Mouse (Mus musculus) Patski (cell line): Measurements from ENCODE around the gene Hist1h4f. TPM values are rescaled to one million over a fixed set of nuclear protein-coding genes. Genes with fewer than 3 reads are reported as not detected.
"Not testable (repeated sequence)": the region's sequence is repeated elsewhere in the genome, so short reads cannot be mapped to it uniquely, and the experiment has no call there.

Source experiments
- ATAC-seq: fragments of 100-300 bp; one replicate; pipeline ENCODE4 v1.8.0; 2021
- CTCF ChIA-PET: fragments of 350-600 bp; sonication (Branson Sonifier 250); formaldehyde crosslinking; loops from one replicate; lab custom pipeline; 2022; ENCODE audit warnings: inconsistent platforms; lab: Charles Lee
- POLR2A ChIA-PET: fragments of 350-600 bp; sonication (Branson Sonifier 250); formaldehyde crosslinking; loops from one replicate; lab custom pipeline; 2022; ENCODE audit warnings: antibody characterized with exemption, inconsistent platforms; lab: Charles Lee
- DNase-seq: peaks from one replicate; pipeline ENCODE4 v3.0.0-alpha.2; 2011; ENCODE audit warnings: low read depth, low spot score
- H3K27me3 ChIP-seq: fragments of 371-371 bp; one replicate; pipeline ENCODE4 v1.5.1; 2021
- CTCF ChIP-seq: fragments of 100-300 bp; IDR thresholded peaks from one replicate; pipeline ENCODE4 v1.5.1; 2021
- in situ Hi-C: fragments of 300-500 bp; cut with MboI; formaldehyde crosslinking; loops from 3 replicates; pipeline ENCODE4 v1.11.1; 2018; ENCODE audit warnings: low pct_unique_long_range_greater_than_20kb, mixed read lengths
- polyA plus RNA-seq: library from polyadenylated mRNA; unstranded; gene quantifications from one replicate; pipeline ENCODE4 v1.2.3, GENCODE M21; 2021

The Hist1h4f gene
- polyA plus RNA-seq, 1 experiment from 2014 or later = not detected

- in situ Hi-C loops = loop anchor here (5.0 to 10.0 kb wide), 3 partner anchors 63 to 1820 kb away; partner anchors contain the start of genes Hist1h2ag, Hist1h2ai, Hist1h2bj and Hist1h2bl
- ChIA-PET CTCF (interaction anchor here (1.1 to 1.6 kb wide), 2 partner anchors 9 to 20 kb away, joined by 4 to 6 read pairs; partner anchors contain the start of gene Hist1h2bh), POLR2A (interaction anchor here (0.6 kb wide), 1 partner anchor 48 kb away, joined by 3 read pairs; no protein-coding TSS in a partner anchor)
- no peaks in the 10 kb centered on the region for H3K27me3 ChIP-seq
- ATAC-seq (peak; percentile 19), DNase-seq (no peak)
- TF ChIP-seq CTCF = no peak
Observed at GRCm38 (mm10) chr13:23534368-23535131, 16.9 kb downstream of the Hist1h4f start.

GRCm38 (mm10) chr13:23533560-23534367 is 17.7 kb downstream of the Hist1h4f start, which contains the start of gene Hist1h2af:
Gene Hist1h2af (plus strand): TSS chr13:23533906.
- ChIA-PET POLR2A (interaction anchor here (0.7 kb wide), 1 partner anchor 57 kb away, joined by 3 read pairs; no protein-coding TSS in a partner anchor), CTCF (interaction anchor here (1.1 to 1.6 kb wide), 2 partner anchors 9 to 20 kb away, joined by 4 to 6 read pairs; partner anchors contain the start of gene Hist1h2bh)
- ATAC-seq = peak; percentile 52
- H3K27me3 ChIP-seq, DNase-seq: not testable (repeated sequence)
- in situ Hi-C loops = loop anchor here (5.0 to 10.0 kb wide), 3 partner anchors 64 to 1819 kb away; partner anchors contain the start of genes Hist1h2ag, Hist1h2ai, Hist1h2bj and Hist1h2bl

- no peak for ATAC-seq
- CTCF ChIA-PET = no interaction called here
- in situ Hi-C loops = loop anchor here (5.0 to 10.0 kb wide), 3 partner anchors 65 to 1818 kb away; partner anchors contain the start of genes Hist1h2ag, Hist1h2ai, Hist1h2bj and Hist1h2bl
- H3K27me3 ChIP-seq = no peaks in the 10 kb centered on the region
- POLR2A ChIA-PET = interaction anchor here (0.6 kb wide), 1 partner anchor 1794 kb away, joined by 3 read pairs; no protein-coding TSS in a partner anchor
- TF ChIP-seq CTCF = no peak
- no peak for DNase-seq
Observed at GRCm38 (mm10) chr13:23532262-23533075, 19.0 kb downstream of the Hist1h4f start.

- in situ Hi-C loops = loop anchor here (5.0 to 10.0 kb wide), 3 partner anchors 66 to 1816 kb away; partner anchors contain the start of genes Hist1h2ag, Hist1h2ai, Hist1h2bj and Hist1h2bl
- DNase-seq = peak; percentile 92
- POLR2A ChIA-PET = interaction anchor here (0.6 kb wide), 1 partner anchor 1793 kb away, joined by 3 read pairs; no protein-coding TSS in a partner anchor
- TF ChIP-seq CTCF = no peak
- no peaks in the 10 kb centered on the region for H3K27me3 ChIP-seq
- ATAC-seq = peak; percentile 68
- CTCF ChIA-PET = no interaction called here
Observed at GRCm38 (mm10) chr13:23530901-23531875, 20.3 kb downstream of the Hist1h4f start, which contains the start of gene Hist1h4h. Gene Hist1h4h (plus strand): TSS chr13:23531050.

GRCm38 (mm10) chr13:23530181-23530900 is 21.1 kb downstream of the Hist1h4f start:
- no peaks in the 10 kb centered on the region for H3K27me3 ChIP-seq
- ATAC-seq (peak; percentile 1), DNase-seq (no peak)
- POLR2A ChIA-PET = interaction anchor here (1.2 kb wide), 1 partner anchor 26 kb away, joined by 3 read pairs; no protein-coding TSS in a partner anchor
- no peak for TF ChIP-seq CTCF
- CTCF ChIA-PET = interaction anchor here (0.7 to 1.4 kb wide), 4 partner anchors 80 to 1486 kb away, joined by 3 to 5 read pairs (median 4); no protein-coding TSS in a partner anchor
- in situ Hi-C loops = loop anchor here (5.0 to 10.0 kb wide), 3 partner anchors 67 to 1816 kb away; partner anchors contain the start of genes Hist1h2ag, Hist1h2ai, Hist1h2bj and Hist1h2bl

GRCm38 (mm10) chr13:23529480-23530165 is 21.8 kb downstream of the Hist1h4f start:
- H3K27me3 ChIP-seq = no peaks in the 10 kb centered on the region
- DNase-seq (no peak), ATAC-seq (no peak)
- no peak for TF ChIP-seq CTCF
- POLR2A ChIA-PET = interaction anchor here (0.6 to 1.2 kb wide), 2 partner anchors 27 to 1819 kb away, joined by 3 to 4 read pairs; no protein-coding TSS in a partner anchor
- CTCF ChIA-PET = interaction anchor here (0.7 to 1.4 kb wide), 5 partner anchors 80 to 1485 kb away, joined by 3 to 5 read pairs (median 3); no protein-coding TSS in a partner anchor
- in situ Hi-C loops = loop anchor here (5.0 to 10.0 kb wide), 3 partner anchors 68 to 1815 kb away; partner anchors contain the start of genes Hist1h2ag, Hist1h2ai, Hist1h2bj and Hist1h2bl

GRCm38 (mm10) chr13:23529005-23529404 is 22.4 kb downstream of the Hist1h4f start:
- in situ Hi-C loops = no loop called here
- ChIA-PET POLR2A (interaction anchor here (0.6 to 1.2 kb wide), 2 partner anchors 28 to 1818 kb away, joined by 3 to 4 read pairs; no protein-coding TSS in a partner anchor), CTCF (interaction anchor here (1.2 to 2.4 kb wide), 5 partner anchors 76 to 1485 kb away, joined by 3 to 8 read pairs (median 4); no protein-coding TSS in a partner anchor)
- no peaks in the 10 kb centered on the region for H3K27me3 ChIP-seq
- ATAC-seq (no peak), DNase-seq (no peak)
- no peak for TF ChIP-seq CTCF
